Mouse (Mus musculus): ENCODE data around the gene Creg2. TPM values are rescaled to one million over a fixed set of nuclear protein-coding genes. Genes with fewer than 3 reads are reported as not detected.
A peak's percentile ranks its signal among the peaks of the same experiment; 100 is the strongest.

Creg2 gene
- polyA plus RNA-seq, 1 experiment: not detected

DNA sequence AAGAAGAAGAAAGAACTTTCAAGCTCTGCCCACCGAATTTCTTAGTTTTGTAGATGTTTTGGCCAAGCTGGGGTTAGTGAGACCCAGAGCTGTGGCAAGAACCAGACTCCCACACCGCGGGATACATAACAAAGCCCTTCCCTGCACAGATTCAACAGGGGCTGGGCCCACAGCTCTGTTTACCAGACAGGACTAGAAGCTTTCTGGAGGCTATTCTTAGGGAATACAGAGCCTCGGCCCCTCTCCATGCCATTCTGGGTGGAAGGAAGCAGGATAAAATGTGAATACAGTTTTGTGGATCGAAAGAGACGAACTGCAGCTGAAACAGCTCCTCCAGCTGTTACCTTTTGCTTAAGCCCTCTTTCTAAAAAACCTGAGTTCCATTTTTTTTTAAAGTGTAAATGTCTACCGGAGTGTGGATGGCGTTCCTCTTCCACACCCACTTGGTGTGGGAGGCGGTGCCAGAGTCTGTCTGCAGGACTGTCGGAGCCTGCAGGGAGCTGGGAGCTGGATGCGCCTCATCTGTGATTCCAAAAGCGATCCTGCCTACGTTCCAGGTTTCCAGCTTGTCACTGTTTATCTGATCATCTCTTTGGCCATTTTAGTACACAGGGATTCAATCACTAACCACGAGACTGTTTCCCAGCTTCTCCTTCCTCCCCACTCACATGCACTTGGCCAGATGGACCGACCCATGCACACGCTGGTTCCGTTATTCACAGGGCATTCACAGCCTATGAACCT, 1.4 kb downstream of the Creg2 start:
- no peak overlapping the region for H3K27ac ChIP-seq (ENCODE audit: insufficient read depth, low read length)
- no peaks in the 10 kb centered on the region for H3K36me3 ChIP-seq (ENCODE audit: control insufficient read depth, insufficient read depth, low read length, poor library complexity, severe bottlenecking)
- peak overlapping the region; percentile 57 for H3K4me3 ChIP-seq (ENCODE audit: low read depth, low read length)
- H3K9me3 ChIP-seq (replicated peaks; ENCODE audit: control insufficient read depth, insufficient read depth, low read length, poor library complexity, severe bottlenecking): no peaks in the 10 kb centered on the region
- no peak for TF ChIP-seq POLR2A (IDR thresholded peaks at IDR 0.05; ENCODE audit: insufficient read depth, low read length)
- TF ChIP-seq CTCF (IDR thresholded peaks at IDR 0.05; ENCODE audit: low read depth, low read length): no peak
- TF ChIP-seq EP300 (IDR thresholded peaks at IDR 0.05; ENCODE audit: insufficient read depth, low read depth, low read length): no peak
- H3K9ac ChIP-seq (ENCODE audit: low read depth, poor library complexity, severe bottlenecking): no peak overlapping the region
- no peaks in the 10 kb centered on the region for H3K27me3 ChIP-seq (ENCODE audit: control insufficient read depth, insufficient read depth, low read length, poor library complexity, severe bottlenecking)
- no peaks in the 10 kb centered on the region for H3K4me1 ChIP-seq (ENCODE audit: control insufficient read depth, insufficient read depth, low read length)

GRCm38 (mm10) chr1:39648584-39648983, 2.7 kb downstream of the Creg2 start:
- no peak overlapping the region for H3K27ac ChIP-seq (ENCODE audit: insufficient read depth, low read length)
- no peaks in the 10 kb centered on the region for H3K9me3 ChIP-seq (replicated peaks; ENCODE audit: control insufficient read depth, insufficient read depth, low read length, poor library complexity, severe bottlenecking)
- no peaks in the 10 kb centered on the region for H3K36me3 ChIP-seq (ENCODE audit: control insufficient read depth, insufficient read depth, low read length, poor library complexity, severe bottlenecking)
- H3K4me1 ChIP-seq (ENCODE audit: control insufficient read depth, insufficient read depth, low read length): no peaks in the 10 kb centered on the region
- TF ChIP-seq EP300 (IDR thresholded peaks at IDR 0.05; ENCODE audit: insufficient read depth, low read depth, low read length) (no peak), POLR2A (IDR thresholded peaks at IDR 0.05; ENCODE audit: insufficient read depth, low read length) (no peak), CTCF (IDR thresholded peaks at IDR 0.05; ENCODE audit: low read depth, low read length) (no peak)
- no peaks in the 10 kb centered on the region for H3K27me3 ChIP-seq (ENCODE audit: control insufficient read depth, insufficient read depth, low read length, poor library complexity, severe bottlenecking)
- H3K4me3 ChIP-seq (ENCODE audit: low read depth, low read length): no peak overlapping the region
- H3K9ac ChIP-seq (ENCODE audit: low read depth, poor library complexity, severe bottlenecking): no peak overlapping the region

DNA sequence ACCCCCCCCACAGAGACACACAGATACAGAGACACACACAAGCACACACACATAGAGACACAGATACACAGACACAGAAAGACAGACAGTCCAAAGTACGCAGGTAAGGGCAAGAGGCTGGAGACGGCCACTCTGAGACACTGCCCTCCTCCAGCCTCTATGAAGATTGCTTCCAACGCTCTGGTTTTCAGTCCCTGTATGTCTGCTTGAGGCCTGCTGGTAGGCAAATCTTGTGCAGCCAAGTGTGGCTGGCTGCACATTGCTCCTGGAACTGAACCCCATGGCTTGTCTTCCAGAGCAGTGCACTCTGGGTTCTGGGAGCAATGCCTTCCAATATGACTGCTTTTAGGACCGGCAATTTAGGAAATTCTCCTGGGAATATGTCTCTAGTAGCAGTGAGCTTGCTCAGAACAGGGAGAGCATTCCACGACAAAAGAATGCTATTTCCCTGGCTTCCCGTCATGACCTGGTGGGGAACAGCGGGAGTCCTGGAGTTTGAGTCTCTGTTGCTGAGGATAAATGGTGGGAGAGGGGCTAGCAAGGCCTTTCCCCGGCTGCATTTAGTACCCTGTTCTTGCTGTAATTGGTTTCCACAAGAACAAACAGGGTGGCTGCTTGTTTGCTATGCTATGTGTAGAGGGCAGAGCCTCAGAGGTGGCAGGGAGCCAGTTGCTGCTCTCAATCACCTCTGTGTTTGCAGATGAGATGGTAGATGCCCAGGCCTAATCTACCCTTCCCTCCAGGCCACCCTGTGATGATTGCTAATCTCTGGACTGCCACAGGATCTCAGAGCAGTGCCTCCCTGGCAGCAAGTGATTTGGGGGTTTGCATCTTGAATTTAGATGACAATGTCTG, 5.1 kb downstream of the Creg2 start:
- H3K27ac ChIP-seq (ENCODE audit: insufficient read depth, low read length): no peak overlapping the region
- no peaks in the 10 kb centered on the region for H3K36me3 ChIP-seq (ENCODE audit: control insufficient read depth, insufficient read depth, low read length, poor library complexity, severe bottlenecking)

DNA sequence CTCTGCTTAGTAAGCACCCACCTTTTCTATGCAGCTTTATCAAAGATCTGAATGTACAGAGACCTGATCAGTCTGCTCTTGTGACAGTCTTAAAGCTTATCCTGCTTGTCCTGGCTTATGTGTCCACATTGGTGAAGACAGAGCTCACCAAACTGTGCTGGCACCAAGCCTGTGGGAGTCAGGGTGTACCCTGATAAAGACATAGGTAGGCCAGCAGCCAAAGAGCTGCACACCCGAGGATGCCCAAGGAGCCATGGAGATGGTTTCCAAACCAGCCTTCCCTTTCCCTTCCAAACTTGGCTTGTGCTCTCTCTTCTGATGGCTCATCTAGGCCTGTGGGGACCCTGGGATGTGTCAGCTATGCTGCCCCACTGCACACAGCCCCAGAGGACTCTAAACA, 6.9 kb downstream of the Creg2 start:
- H3K4me1 ChIP-seq (ENCODE audit: control insufficient read depth, insufficient read depth, low read length): no peaks in the 10 kb centered on the region
- H3K9ac ChIP-seq (ENCODE audit: low read depth, poor library complexity, severe bottlenecking): no peak overlapping the region
- no peak overlapping the region for H3K4me3 ChIP-seq (ENCODE audit: low read depth, low read length)
- no peaks in the 10 kb centered on the region for H3K9me3 ChIP-seq (replicated peaks; ENCODE audit: control insufficient read depth, insufficient read depth, low read length, poor library complexity, severe bottlenecking)
- H3K27me3 ChIP-seq (ENCODE audit: control insufficient read depth, insufficient read depth, low read length, poor library complexity, severe bottlenecking): no peaks in the 10 kb centered on the region
- H3K36me3 ChIP-seq (ENCODE audit: control insufficient read depth, insufficient read depth, low read length, poor library complexity, severe bottlenecking): no peaks in the 10 kb centered on the region
- no peak for TF ChIP-seq EP300 (IDR thresholded peaks at IDR 0.05; ENCODE audit: insufficient read depth, low read depth, low read length)
- TF ChIP-seq CTCF (IDR thresholded peaks at IDR 0.05; ENCODE audit: low read depth, low read length): no peak
- no peak for TF ChIP-seq POLR2A (IDR thresholded peaks at IDR 0.05; ENCODE audit: insufficient read depth, low read length)
- H3K27ac ChIP-seq (ENCODE audit: insufficient read depth, low read length): no peak overlapping the region

More for the DNA sequence above, 5.1 kb downstream of the Creg2 start:
- Histone ChIP-seq H3K27me3 (ENCODE audit: control insufficient read depth, insufficient read depth, low read length, poor library complexity, severe bottlenecking) (no peaks in the 10 kb centered on the region), H3K9me3 (replicated peaks; ENCODE audit: control insufficient read depth, insufficient read depth, low read length, poor library complexity, severe bottlenecking) (no peaks in the 10 kb centered on the region), H3K9ac (ENCODE audit: low read depth, poor library complexity, severe bottlenecking) (no peak overlapping the region), H3K4me3 (ENCODE audit: low read depth, low read length) (no peak overlapping the region), H3K4me1 (ENCODE audit: control insufficient read depth, insufficient read depth, low read length) (no peaks in the 10 kb centered on the region)
- no peak for TF ChIP-seq CTCF (IDR thresholded peaks at IDR 0.05; ENCODE audit: low read depth, low read length)

- H3K4me1 ChIP-seq (ENCODE audit: control insufficient read depth, insufficient read depth, low read length): no peaks in the 10 kb centered on the region
- TF ChIP-seq POLR2A (IDR thresholded peaks at IDR 0.05; ENCODE audit: insufficient read depth, low read length): no peak
- TF ChIP-seq CTCF (IDR thresholded peaks at IDR 0.05; ENCODE audit: low read depth, low read length): peak; percentile 55
- H3K36me3 ChIP-seq (ENCODE audit: control insufficient read depth, insufficient read depth, low read length, poor library complexity, severe bottlenecking): no peaks in the 10 kb centered on the region
- H3K27me3 ChIP-seq (ENCODE audit: control insufficient read depth, insufficient read depth, low read length, poor library complexity, severe bottlenecking): no peaks in the 10 kb centered on the region
- no peak overlapping the region for H3K4me3 ChIP-seq (ENCODE audit: low read depth, low read length)
- H3K27ac ChIP-seq (ENCODE audit: insufficient read depth, low read length): no peak overlapping the region
- no peak overlapping the region for H3K9ac ChIP-seq (ENCODE audit: low read depth, poor library complexity, severe bottlenecking)
- no peaks in the 10 kb centered on the region for H3K9me3 ChIP-seq (replicated peaks; ENCODE audit: control insufficient read depth, insufficient read depth, low read length, poor library complexity, severe bottlenecking)
Observed at GRCm38 (mm10) chr1:39641667-39642066, 9.6 kb downstream of the Creg2 start.

DNA sequence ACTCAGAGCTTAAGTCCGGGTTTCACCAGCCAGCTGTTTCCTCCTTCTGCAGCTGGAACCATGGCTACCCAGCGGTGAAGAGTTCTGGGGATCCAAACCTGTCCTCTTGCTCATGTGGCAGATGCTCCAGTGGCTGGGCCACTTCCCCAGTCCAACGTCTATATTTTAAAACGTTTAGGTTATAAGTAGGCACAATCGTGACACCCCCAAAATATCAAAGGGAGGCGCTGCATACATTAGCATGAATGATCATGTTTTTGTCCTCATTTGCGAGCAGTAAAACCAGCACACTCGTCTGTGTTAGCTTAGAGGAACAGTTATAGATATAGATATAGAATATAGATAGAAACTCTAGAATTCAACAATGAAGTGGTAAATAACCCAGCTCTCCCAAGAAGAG, 14.1 kb downstream of the Creg2 start:
- H3K9me3 ChIP-seq (replicated peaks; ENCODE audit: control insufficient read depth, insufficient read depth, low read length, poor library complexity, severe bottlenecking): no peaks in the 10 kb centered on the region
- H3K27ac ChIP-seq (ENCODE audit: insufficient read depth, low read length): no peak overlapping the region
- H3K4me3 ChIP-seq (ENCODE audit: low read depth, low read length): no peak overlapping the region
- H3K36me3 ChIP-seq (ENCODE audit: control insufficient read depth, insufficient read depth, low read length, poor library complexity, severe bottlenecking): no peaks in the 10 kb centered on the region
- no peak for TF ChIP-seq CTCF (IDR thresholded peaks at IDR 0.05; ENCODE audit: low read depth, low read length)
- no peak for TF ChIP-seq EP300 (IDR thresholded peaks at IDR 0.05; ENCODE audit: insufficient read depth, low read depth, low read length)
- no peak for TF ChIP-seq POLR2A (IDR thresholded peaks at IDR 0.05; ENCODE audit: insufficient read depth, low read length)
- no peak overlapping the region for H3K9ac ChIP-seq (ENCODE audit: low read depth, poor library complexity, severe bottlenecking)
- H3K4me1 ChIP-seq (ENCODE audit: control insufficient read depth, insufficient read depth, low read length): no peaks in the 10 kb centered on the region
- H3K27me3 ChIP-seq (ENCODE audit: control insufficient read depth, insufficient read depth, low read length, poor library complexity, severe bottlenecking): no peaks in the 10 kb centered on the region
